Mouse (Mus musculus) megakaryocyte progenitor cell, adult 5-6 weeks (primary cell): ENCODE results near the gene Klk9. TPM values are rescaled to one million over a fixed set of nuclear protein-coding genes. Genes with fewer than 3 reads are reported as not detected.

ENCODE experiments used
- ATAC-seq: replicated peaks from 2 replicates; pipeline ENCODE4 v1.8.0; 2016; ENCODE audit warnings: mild to moderate bottlenecking, moderate TSS enrichment, inconsistent platforms; ENCODE audit not compliant: poor library complexity
- total RNA-seq, 2 experiments: library from RNA; stranded (forward) in 1 of 2; stranded (reverse) in 1 of 2; fragments of 157-497, 149-512 nt in 1 of 2; fragments of 200-1000 nt in 1 of 2; gene quantifications; 2 replicates each; pipeline versions ENCODE4 v1.2.3 to v1.2.4; 2015 to 2017

The Klk9 gene
- total RNA-seq, 2 experiments from 2014 or later, result not detected

DNA sequence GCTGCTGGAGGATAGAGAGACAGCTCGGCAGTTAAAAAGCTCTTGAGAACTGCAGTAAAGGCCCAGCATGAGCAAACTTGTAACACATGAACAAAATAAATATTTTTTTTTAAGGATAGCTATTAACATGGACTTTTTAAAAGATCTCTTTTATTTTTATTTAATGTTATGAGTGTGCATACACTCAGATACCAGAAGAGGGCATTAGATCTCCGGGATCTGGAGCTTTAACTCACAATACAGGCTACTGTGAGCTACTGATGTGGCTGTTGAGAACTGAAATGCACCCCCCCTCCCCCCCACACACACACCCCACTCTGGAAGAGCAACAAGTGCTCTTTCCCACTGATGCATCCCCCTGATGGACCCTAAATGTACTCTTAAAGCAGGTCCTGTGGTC is 2.4 kb upstream of the Klk9 start:
- no peak for ATAC-seq

DNA sequence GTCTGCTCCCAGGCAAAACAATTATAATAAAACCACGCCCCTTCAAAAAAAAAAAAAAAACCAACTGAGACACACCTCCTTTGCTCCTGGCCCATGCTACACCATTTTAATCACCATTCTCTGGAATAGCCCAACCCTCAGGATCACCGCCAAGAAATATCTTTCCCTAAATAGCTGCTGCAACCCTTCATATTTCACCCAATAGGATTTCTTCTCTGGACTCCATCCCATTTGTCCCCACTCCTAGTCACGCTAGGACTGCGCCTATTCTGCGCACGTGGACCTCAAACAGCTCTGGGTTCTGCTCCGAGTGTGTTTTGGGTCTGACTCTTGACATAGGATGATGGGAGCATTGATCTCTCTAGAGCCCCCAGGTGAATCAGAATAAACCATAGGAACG is 4.7 kb downstream of the Klk9 start:
- ATAC-seq, result no peak

DNA sequence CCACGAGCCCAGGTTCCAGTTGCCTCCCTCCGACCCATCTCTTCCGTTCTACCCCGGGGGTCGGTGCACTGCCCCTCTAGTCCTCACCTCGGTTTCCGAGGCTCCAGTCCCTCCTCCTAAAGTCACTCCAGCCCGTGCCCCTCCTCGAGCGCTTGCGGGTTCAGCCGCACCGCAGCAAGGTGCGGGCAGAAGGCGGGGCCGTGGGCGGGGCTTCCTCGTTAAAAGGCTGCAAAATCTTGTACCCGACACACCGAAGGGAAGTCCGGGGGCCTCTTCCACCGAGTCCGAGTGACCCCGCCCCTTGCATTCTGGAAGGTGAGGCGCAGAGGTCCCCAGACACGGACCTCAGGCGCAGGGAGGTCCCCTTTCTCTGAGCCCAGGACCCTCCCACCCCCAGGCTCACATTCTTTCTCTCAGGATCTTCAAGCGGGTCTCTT is 5.7 kb downstream of the Klk9 start, which contains the start of gene Klk8:
Klk8 (plus strand) TSS at position 245 of the 437 bp plus-strand sequence.
- ATAC-seq, result peak; percentile 52

GRCm38 (mm10) chr7:43797844-43798462 is 6.3 kb downstream of the Klk9 start:
- ATAC-seq, result peak; percentile 69

- no peak for ATAC-seq
These were observed 8.2 kb downstream of the Klk9 start for GRCm38 (mm10) chr7:43799876-43800275.

GRCm38 (mm10) chr7:43810994-43811393 is 19.3 kb downstream of the Klk9 start, which contains the start of gene Klk7:
TSS of gene Klk7 (plus strand) at chr7:43811294.
- no peak for ATAC-seq

DNA sequence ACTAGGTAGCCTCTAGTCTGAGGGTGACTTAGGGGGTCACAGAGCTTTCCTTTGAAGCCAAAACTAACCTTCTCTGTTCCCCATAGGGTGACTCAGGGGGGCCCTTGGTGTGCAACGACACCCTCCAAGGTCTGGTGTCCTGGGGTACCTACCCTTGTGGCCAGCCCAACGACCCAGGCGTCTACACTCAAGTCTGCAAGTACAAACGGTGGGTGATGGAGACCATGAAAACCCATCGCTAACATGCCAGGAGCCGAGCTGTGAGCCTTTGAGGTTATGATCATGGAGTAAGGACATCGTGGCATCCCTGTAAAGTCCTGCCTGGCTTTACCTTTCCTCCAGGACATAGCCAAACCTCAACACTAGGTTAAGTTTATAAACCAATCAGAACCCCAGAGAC is 23.5 kb downstream of the Klk9 start:
- no peak for ATAC-seq

DNA sequence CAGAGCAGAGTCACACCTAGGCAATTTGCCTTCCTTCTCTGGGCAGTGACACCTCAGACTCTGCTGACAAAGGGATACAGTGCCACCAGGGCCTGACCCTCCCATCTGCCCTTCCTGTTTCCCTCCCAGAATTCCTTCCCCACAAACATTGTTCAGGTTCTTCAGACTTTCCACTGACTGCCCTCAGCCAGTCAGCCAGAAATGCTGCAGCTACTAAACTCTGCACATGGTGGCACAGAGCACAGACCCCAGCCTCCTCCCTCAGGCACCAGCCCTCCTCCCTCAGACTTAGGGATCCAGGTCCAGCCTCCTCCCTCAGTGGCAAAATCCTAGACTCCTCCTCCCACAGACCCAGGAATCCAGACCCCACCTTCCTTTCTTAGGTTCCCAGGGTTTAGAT is 25.1 kb downstream of the Klk9 start:
- ATAC-seq, result no peak

DNA sequence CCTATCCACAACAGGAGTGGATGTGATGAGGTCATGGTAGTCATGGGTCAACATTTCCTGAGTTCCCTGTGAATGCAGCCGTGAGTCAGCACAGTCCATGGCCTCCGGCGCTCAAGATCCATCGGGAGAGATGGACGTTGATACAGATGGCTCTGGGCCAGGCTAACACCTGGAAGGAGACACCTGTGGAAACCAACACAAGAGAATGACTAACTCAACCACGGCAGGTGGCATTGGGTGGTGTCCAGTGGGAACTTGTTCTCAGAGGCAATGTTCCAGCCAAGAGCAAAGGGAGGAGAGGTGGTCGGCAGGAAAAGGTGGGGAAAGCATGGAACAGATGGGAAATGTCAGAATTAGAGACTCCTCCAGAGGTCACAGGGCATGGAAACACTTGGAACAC is 29.9 kb downstream of the Klk9 start:
- ATAC-seq, result no peak

- no peak for ATAC-seq
These were observed 32.5 kb downstream of the Klk9 start, which contains the start of gene Klk6 for GRCm38 (mm10) chr7:43824199-43824598. TSS of gene Klk6 (plus strand) at chr7:43824499.

- ATAC-seq, result no peak
These were observed 34.4 kb downstream of the Klk9 start for GRCm38 (mm10) chr7:43826056-43826455.

DNA sequence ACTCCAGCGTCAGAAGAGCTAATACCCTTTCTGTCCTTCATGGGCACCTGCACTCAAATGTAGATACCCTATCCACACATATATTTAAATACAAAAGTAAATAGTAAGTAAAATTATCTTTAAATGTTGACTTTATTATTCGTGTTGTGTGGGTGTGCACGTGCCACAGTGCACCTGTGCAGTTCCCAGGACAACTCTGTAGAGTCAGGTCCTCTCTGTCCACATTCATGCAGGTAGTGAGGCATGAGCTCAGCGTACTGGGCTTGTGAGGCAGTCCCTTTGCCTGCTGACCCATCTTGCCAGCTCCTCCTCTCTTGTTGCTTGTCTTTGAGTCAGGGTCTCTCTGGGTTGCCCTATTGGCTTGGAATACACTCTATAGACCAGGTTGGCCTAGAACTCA is 36.0 kb downstream of the Klk9 start:
- ATAC-seq, result no peak

DNA sequence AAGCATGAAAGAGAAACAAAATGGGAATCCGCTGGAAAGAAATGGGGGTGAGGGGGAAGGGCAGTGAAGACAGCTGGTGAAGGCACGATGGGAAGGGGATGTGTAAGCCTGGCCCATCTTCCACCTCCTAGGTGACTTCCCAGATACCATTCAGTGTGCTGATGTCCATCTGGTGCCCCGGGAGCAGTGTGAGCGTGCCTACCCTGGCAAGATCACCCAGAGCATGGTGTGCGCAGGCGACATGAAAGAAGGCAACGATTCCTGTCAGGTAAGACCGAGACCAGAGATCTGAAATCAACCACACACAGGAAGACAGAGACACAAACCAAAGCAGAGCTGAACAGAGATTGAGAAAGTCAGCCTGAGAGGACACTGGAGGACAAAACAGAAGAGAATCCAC is 37.3 kb downstream of the Klk9 start:
- ATAC-seq, result no peak

- no peak for ATAC-seq
These were observed 50.0 kb downstream of the Klk9 start, which contains the start of gene Klk5 for GRCm38 (mm10) chr7:43841701-43842100. TSS of gene Klk5 (plus strand) at chr7:43841971.

GRCm38 (mm10) chr7:43843801-43844200 is 52.1 kb downstream of the Klk9 start:
- no peak for ATAC-seq

Other genes starting within 250 kb of the Klk9 start
- 6.5 and 9.1 TPM in 2 replicates for gene Cd33, start 247.5 kb upstream of the Klk9 start, total RNA-seq (2015)
- gene Cd33, start 247.5 kb upstream of the Klk9 start, total RNA-seq (2017), result 4.2 and 4.9 TPM in 2 replicates
- gene Zfp658, start 229.6 kb upstream of the Klk9 start, total RNA-seq (2015), result 0.54 and 1.1 TPM in 2 replicates
- gene Zfp658, start 229.6 kb upstream of the Klk9 start, total RNA-seq (2017), result 1.0 and 2.1 TPM in 2 replicates
- gene Zfp719, start 212.3 kb upstream of the Klk9 start, total RNA-seq (2015), result 11.6 and 12.4 TPM in 2 replicates
- 6.8 and 7.3 TPM in 2 replicates for gene Zfp719, start 212.3 kb upstream of the Klk9 start, total RNA-seq (2017)
- gene Zfp819, start 184.7 kb upstream of the Klk9 start, total RNA-seq (2015), result 0.96 and 1.8 TPM in 2 replicates
- gene Zfp819, start 184.7 kb upstream of the Klk9 start, total RNA-seq (2017), result 0.91 and 2.2 TPM in 2 replicates
- not detected in 2 replicates for gene Ceacam18, start 157.2 kb upstream of the Klk9 start, total RNA-seq (2015)
- not detected in 2 replicates for gene Ceacam18, start 157.2 kb upstream of the Klk9 start, total RNA-seq (2017)
- gene Siglece, start 131.7 kb upstream of the Klk9 start, total RNA-seq (2015), result 7.2 and 13.1 TPM in 2 replicates
- 7.2 and 8.9 TPM in 2 replicates for gene Siglece, start 131.7 kb upstream of the Klk9 start, total RNA-seq (2017)
- 7.1 and 7.5 TPM in 2 replicates for gene Ctu1, start 119.9 kb upstream of the Klk9 start, total RNA-seq (2015)
- gene Ctu1, start 119.9 kb upstream of the Klk9 start, total RNA-seq (2017), result 5.4 and 6.1 TPM in 2 replicates
- not detected in 2 replicates for gene Klk14, start 101.5 kb upstream of the Klk9 start, total RNA-seq (2015)
- gene Klk14, start 101.5 kb upstream of the Klk9 start, total RNA-seq (2017), result not detected in 2 replicates
- not detected in 2 replicates for gene Klk13, start 79.3 kb upstream of the Klk9 start, total RNA-seq (2015)
- not detected in 2 replicates for gene Klk13, start 79.3 kb upstream of the Klk9 start, total RNA-seq (2017)
- not detected in 2 replicates for gene Klk12, start 23.0 kb upstream of the Klk9 start, total RNA-seq (2015)
- not detected in 2 replicates for gene Klk12, start 23.0 kb upstream of the Klk9 start, total RNA-seq (2017)
- gene Klk11, start 17.3 kb upstream of the Klk9 start, total RNA-seq (2015), result not detected in 2 replicates
- not detected in 2 replicates for gene Klk11, start 17.3 kb upstream of the Klk9 start, total RNA-seq (2017)
- gene Klk10, start 10.9 kb upstream of the Klk9 start, total RNA-seq (2015), result not detected in 2 replicates
- not detected in 2 replicates for gene Klk10, start 10.9 kb upstream of the Klk9 start, total RNA-seq (2017)
- 20.1 and 26.6 TPM in 2 replicates for gene Klk8, start 5.7 kb downstream of the Klk9 start, total RNA-seq (2015)
- gene Klk8, start 5.7 kb downstream of the Klk9 start, total RNA-seq (2017), result 12.5 and 13.3 TPM in 2 replicates
- not detected in 2 replicates for gene Klk7, start 19.4 kb downstream of the Klk9 start, total RNA-seq (2015)
- not detected in 2 replicates for gene Klk7, start 19.4 kb downstream of the Klk9 start, total RNA-seq (2017)
- gene Klk6, start 32.6 kb downstream of the Klk9 start, total RNA-seq (2015), result not detected in 2 replicates
- gene Klk6, start 32.6 kb downstream of the Klk9 start, total RNA-seq (2017), result not detected in 2 replicates
- not detected in 2 replicates for gene Klk5, start 50.1 kb downstream of the Klk9 start, total RNA-seq (2015)
- gene Klk5, start 50.1 kb downstream of the Klk9 start, total RNA-seq (2017), result not detected in 2 replicates
- gene Klk4, start 89.3 kb downstream of the Klk9 start, total RNA-seq (2015), result not detected in 2 replicates
- not detected in 2 replicates for gene Klk4, start 89.3 kb downstream of the Klk9 start, total RNA-seq (2017)
- not detected in 2 replicates for gene Klk15, start 141.8 kb downstream of the Klk9 start, total RNA-seq (2015)
- not detected in 2 replicates for gene Klk15, start 141.8 kb downstream of the Klk9 start, total RNA-seq (2017)
- not detected in 2 replicates for gene Klk1b8, start 158.8 kb downstream of the Klk9 start, total RNA-seq (2015)
- gene Klk1b8, start 158.8 kb downstream of the Klk9 start, total RNA-seq (2017), result not detected in 2 replicates
- gene Klk1b1, start 174.9 kb downstream of the Klk9 start, total RNA-seq (2015), result not detected in 2 replicates
- not detected in 2 replicates for gene Klk1b1, start 174.9 kb downstream of the Klk9 start, total RNA-seq (2017)
- gene Klk1b9, start 184.2 kb downstream of the Klk9 start, total RNA-seq (2015), result not detected in 2 replicates
- gene Klk1b9, start 184.2 kb downstream of the Klk9 start, total RNA-seq (2017), result not detected in 2 replicates
- not detected in 2 replicates for gene Klk1b11, start 204.0 kb downstream of the Klk9 start, total RNA-seq (2015)
- not detected in 2 replicates for gene Klk1b11, start 204.0 kb downstream of the Klk9 start, total RNA-seq (2017)
- not detected in 2 replicates for gene Klk1b26, start 220.3 kb downstream of the Klk9 start, total RNA-seq (2015)
- gene Klk1b26, start 220.3 kb downstream of the Klk9 start, total RNA-seq (2017), result not detected in 2 replicates